Mouse (Mus musculus): ENCODE measurements around the gene Fbxo22. TPM values are rescaled to one million over a fixed set of nuclear protein-coding genes. Genes with fewer than 3 reads are reported as not detected.
A peak's percentile ranks its signal among the peaks of the same experiment; 100 is the strongest.
"Not testable (repeated sequence)": the region's sequence is repeated elsewhere in the genome, so short reads cannot be mapped to it uniquely, and the experiment has no call there.

The Fbxo22 gene
- total RNA-seq, 2 experiments from 2014 or later = 56.9 to 58.7 TPM

DNA sequence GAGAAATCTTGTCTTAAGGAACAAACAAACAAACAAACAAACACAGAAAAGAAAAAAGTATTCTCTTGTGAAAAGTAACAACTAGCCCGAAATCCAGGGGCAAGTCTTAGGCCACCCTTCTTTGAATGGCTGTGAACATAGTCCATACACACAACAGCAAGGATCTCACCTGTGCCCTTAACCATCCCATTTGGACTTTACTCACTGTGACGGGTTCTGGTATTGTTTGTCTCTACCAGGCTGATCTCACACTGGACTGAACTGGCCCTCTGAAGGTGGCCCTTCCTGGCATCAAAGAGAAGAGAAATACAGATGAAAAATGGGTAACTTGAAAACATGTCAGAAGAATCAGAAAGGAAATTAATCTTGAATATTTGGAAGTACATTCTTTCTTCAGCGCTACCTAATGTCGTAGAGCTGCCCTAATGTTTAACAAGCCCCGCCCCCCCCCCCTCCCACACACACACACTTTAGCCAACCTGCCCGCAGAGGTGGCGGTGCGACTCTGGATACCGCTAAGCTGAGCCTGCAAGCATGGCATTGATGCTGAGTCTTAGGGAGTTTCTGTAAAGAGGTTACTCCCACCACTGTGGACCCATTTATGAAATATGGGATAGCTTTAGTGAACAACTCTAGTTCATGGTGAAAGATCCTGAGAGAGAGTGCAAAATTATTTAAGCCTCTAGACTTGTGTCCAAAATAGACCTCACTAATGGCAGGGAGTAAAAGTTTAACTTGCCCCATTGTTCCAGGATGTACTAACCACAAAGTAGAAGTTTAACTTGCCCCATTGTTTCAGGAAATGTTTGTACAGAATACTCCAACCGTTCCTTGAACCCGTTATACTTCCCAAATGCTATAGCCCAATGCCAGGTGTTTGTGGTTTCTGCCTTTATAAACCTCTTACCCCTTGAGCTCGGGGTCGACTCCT is 27.8 kb downstream of the Fbxo22 start:
- ATAC-seq (replicated peaks; ENCODE audit: poor library complexity) = no peak

DNA sequence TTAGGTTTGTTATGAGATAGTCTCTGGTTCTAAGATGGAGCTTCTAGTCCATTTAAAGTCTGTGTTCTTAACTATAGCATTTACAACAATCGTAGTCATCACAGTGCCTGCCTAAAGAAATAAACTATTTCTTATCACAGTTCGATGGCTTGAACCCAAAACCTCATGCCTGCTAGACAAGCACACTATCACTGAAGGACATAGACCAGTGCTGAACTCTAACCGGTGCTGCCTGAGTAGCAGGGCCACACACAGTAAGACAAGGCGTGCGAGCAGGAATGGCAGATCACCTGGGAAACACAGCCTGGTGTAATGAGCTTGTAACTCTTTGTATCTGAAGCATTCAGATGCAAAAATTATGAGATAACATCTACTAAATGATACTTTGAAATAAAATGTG is 32.1 kb downstream of the Fbxo22 start:
- peak; percentile 51 for ATAC-seq (replicated peaks; ENCODE audit: poor library complexity)

- peak; percentile 65 for ATAC-seq (replicated peaks; ENCODE audit: poor library complexity)
These were observed 33.3 kb downstream of the Fbxo22 start for GRCm38 (mm10) chr9:55241863-55242685.

- ATAC-seq (replicated peaks; ENCODE audit: poor library complexity) = no peak
These were observed 34.6 kb downstream of the Fbxo22 start for GRCm38 (mm10) chr9:55243280-55243679.

DNA sequence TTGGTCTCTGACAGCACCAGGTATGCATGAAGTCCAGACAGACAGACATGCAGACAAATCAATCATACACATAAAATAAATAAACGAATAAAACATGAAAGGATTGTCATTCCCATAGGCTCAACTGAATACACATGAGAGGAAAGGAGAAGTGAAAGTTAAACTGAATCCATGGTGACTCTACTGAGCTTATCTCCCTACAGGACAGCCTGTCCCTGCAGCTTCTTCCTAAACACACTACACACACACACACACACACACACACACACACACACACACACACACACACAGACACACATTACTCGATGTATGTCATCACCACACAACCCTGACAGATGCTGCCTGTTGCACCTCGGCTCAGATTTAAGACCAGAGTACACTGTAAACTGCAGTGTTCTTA is 35.4 kb downstream of the Fbxo22 start:
- ATAC-seq (replicated peaks; ENCODE audit: poor library complexity) = peak; percentile 71

GRCm38 (mm10) chr9:55245057-55245750 is 36.5 kb downstream of the Fbxo22 start:
- ATAC-seq (replicated peaks; ENCODE audit: poor library complexity) = not testable (repeated sequence)

DNA sequence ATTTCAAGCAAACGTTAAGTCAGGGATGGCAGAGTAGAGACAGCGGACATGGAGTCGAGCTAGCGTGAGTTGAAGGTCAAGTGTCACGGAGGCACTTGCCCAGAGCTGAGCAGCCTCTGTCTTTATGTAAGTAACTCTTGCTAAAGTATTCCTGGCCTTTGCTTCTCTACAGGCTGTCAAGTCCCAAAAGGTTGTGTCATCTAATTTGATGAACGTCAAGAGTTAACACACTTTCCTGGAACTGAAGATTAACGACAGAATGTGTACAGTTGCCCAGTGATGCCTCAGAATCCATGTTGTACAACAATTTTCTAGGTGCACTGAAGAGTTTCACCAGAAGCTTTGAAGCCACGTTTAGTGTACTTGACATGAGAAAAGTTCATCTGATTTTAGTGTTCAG is 37.7 kb downstream of the Fbxo22 start:
- ATAC-seq (replicated peaks; ENCODE audit: poor library complexity) = no peak

DNA sequence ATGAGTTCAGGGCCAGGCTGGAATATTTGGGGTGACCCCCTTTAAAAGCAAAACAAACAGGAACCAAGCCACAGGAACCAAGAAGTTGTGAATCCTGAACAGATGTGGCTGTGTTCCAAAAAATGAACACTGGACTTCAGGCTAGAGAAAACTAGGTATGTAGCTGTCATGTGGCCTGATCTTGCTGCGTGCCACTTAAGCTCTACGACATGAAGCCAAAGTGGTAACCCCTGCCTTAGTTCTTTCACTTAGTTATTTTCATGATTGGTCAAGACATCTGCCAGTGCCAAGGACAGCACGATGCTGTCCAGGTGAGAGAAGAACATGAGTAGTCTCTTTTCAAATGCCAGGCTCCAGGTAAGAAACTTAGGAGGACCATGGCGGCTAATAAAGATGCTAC is 38.2 kb downstream of the Fbxo22 start:
- no peak for ATAC-seq (replicated peaks; ENCODE audit: poor library complexity)

DNA sequence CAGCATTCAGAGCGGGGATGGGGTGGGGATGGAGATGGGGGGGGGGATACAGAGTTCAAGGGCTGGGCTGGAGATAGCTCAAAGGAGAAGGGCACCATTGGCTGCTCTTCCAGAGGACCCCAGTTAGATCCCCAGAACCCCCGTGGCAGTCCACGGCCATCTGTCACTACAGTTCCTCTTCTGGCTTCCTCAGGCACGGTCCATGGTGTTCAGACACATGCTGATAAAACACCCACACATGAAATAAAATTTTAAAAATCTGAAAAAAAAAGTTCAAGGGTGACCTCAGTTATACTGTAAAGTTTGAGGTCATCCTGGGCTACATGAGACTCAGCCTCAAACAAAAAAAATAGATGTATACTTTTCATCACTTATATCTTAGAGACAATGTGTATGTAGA is 39.7 kb downstream of the Fbxo22 start:
- no peak for ATAC-seq (replicated peaks; ENCODE audit: poor library complexity)

DNA sequence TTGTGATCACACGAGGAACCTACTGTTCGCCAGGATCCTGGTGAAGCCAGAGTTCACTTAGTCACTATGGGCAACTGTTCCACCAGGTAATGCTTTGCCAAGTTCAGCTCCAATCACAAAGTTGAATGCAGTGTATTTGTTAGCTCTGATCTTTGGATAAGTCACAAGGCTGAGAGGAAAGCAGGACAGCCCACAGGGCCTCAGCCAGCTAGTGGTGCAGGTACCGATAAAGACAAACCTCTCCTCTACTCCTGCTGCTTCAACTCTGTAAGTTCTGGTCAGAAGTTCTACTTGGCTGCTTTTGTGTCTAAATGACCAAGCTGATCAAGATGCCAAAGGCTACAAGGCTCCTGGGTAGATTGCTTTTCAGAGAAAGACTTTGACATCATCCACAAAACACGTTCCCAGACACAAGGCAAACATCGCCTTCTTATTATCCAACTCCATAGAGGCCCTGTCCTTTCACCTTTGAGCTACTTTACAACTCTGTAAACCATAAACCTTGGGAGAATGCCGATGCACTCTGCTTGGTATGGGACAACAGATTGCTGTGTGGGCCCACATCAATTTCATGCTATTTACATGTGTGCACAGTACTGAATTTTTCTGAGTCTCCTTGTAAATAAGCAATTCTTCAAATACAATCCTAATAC is 42.0 kb downstream of the Fbxo22 start:
- no peak for ATAC-seq (replicated peaks; ENCODE audit: poor library complexity)

- ATAC-seq (replicated peaks; ENCODE audit: poor library complexity) = peak; percentile 61
These were observed 43.4 kb downstream of the Fbxo22 start for GRCm38 (mm10) chr9:55252097-55252496.

- no peak for ATAC-seq (replicated peaks; ENCODE audit: poor library complexity)
These were observed 45.1 kb downstream of the Fbxo22 start for GRCm38 (mm10) chr9:55253849-55254248.

DNA sequence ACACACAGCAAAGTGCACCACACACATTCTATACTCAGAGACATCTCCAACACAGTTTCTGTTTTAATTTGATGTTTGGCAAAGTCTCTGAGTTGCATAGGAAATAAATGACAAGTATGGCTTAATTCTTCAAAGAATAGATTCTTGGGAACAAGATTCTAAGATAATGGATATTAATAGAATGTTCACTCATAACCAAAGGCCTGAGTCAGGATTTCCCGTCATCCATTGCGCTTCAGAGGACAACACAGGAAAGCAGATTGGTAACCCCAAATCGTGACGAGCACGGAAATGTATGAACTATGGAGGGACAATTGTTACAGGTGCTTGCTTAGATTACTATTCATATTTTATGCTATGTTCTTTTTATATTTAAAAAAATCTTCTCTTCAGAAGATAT is 46.3 kb downstream of the Fbxo22 start:
- no peak for ATAC-seq (replicated peaks; ENCODE audit: poor library complexity)

DNA sequence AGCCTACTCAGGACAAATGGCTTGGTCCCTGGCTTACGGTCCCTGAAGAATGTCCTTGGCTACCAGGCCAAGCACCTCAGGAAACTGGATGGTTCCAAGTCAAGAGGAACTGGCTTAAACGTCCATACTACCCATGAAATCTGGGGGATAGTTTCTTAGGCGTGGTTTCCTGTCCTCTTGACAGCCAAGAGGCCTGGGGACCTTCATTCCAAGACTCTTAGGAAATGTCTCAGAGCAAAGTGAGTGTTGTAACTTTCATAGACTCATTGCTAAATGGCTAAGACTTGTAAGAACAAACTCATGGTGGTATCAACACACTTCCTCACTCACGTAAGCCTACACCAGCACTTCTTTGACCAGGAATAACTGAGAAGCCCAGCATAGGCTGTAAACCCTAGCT is 46.9 kb downstream of the Fbxo22 start:
- peak; percentile 89 for ATAC-seq (replicated peaks; ENCODE audit: poor library complexity)

GRCm38 (mm10) chr9:55257105-55257504 is 48.4 kb downstream of the Fbxo22 start:
- ATAC-seq (replicated peaks; ENCODE audit: poor library complexity) = peak; percentile 52

DNA sequence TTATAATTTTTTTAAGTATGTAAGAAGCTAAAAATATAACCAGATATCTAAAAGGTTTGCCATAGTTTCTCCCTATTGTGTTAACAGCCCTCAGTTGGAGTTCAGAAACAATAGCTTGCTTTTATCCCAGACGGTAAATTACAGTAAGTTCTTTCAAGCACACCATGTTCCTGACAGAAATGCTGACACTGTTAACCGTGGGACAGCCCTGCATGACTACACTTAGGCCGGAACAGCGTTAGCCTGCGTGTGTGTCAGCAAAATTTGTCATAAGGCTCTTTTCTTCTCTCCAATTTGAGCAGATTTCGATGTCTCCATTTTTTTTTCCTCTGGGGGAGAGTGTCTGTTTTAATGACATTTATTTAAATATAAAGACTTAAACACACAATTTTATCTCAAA is 51.0 kb downstream of the Fbxo22 start:
- ATAC-seq (replicated peaks; ENCODE audit: poor library complexity) = no peak

GRCm38 (mm10) chr9:55264356-55265302 is 55.9 kb downstream of the Fbxo22 start:
- no peak for ATAC-seq (replicated peaks; ENCODE audit: poor library complexity)

DNA sequence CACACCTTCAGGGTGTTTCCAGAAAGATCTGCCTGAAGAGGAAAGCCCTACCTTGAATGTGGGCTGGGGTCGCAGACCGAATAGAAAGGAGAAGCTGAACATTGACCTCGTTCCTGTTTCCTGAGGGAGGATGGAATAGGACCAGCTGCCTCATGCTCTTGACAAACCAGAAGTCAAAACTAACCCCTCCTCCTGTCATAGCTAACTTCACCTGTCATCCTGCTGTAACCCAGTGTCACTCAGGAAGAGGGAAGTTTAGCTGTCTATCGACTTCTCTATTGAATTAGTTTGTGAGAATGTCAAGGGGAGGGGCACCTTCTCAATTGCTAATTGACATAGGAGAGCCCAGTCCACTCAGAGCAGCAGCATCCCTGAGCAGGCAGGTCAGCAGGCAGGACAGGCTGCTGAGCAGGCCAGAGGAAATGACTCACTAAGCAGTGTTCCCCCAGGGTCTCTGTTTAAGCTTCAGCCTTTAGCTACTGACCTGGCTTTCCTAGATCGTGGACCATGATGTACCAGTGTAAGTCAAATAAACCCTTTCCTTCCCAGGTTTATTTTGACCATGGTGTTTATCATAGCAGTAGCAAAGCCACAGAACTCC is 63.3 kb downstream of the Fbxo22 start:
- peak; percentile 60 for ATAC-seq (replicated peaks; ENCODE audit: poor library complexity)

- no peak for ATAC-seq (replicated peaks; ENCODE audit: poor library complexity)
These were observed 65.2 kb downstream of the Fbxo22 start for GRCm38 (mm10) chr9:55273906-55274305.
